In genomic region chr10:96720956-96721688, GRCm38 (mm10) we compare ENCODE assay signal across 10 mouse cellular contexts.
DNase-seq lines count a peak whose midpoint lies in the region; ATAC-seq and TF ChIP-seq lines count a peak whose summit lies in the region.
"Had no signal": no experiment of that assay in that cellular context is flagged by ENCODE, and none has a peak within 500 bp of the region (broad histone marks: within the 10 kb centered on the region; RNA-seq: fewer than 3 reads in every experiment).

No protein-coding gene starts in this region.

- peaks cover 12% of the 10 kb centered on the region for H3K4me1 ChIP-seq in spleen, adult 2 months (ENCODE audit: control insufficient read depth, insufficient read depth, insufficient read length)

- peak; percentile 36 for DNase-seq in embryo, embryonic 10.5 days (ENCODE audit: low spot score)
- DNase-seq in embryo, embryonic 11 days: no peak
- no peak for DNase-seq in spleen, adult 2 months (ENCODE audit: low read depth in 1 of 2, low spot score in 2 of 2)
- no peak for DNase-seq in spleen, adult 18-20 months
- DNase-seq in cerebellum, adult 8-10 months: no peak
- no peak for DNase-seq in natural killer cell, adult 2 months (ENCODE audit: low spot score in 2 of 2)
- DNase-seq in adrenal gland, postnatal 14 days: no peak

- H3K4me3 ChIP-seq in spleen, adult 2 months (ENCODE audit: extremely low read depth, insufficient read depth, insufficient read length): no peak overlapping the region
- H3K4me3 ChIP-seq: myocyte had no signal

- no peaks in the 10 kb centered on the region for H3K36me3 ChIP-seq in spleen, adult 2 months (ENCODE audit: control insufficient read depth, insufficient read depth, low read length)

- no peak for TF ChIP-seq POLR2A in spleen, adult 2 months (IDR thresholded peaks at IDR 0.05; ENCODE audit: low read depth, low read length)

- no peak for TF ChIP-seq CTCF in spleen, adult 2 months (IDR thresholded peaks at IDR 0.05; ENCODE audit: extremely low read depth, insufficient read depth, insufficient read length, insufficient replicate concordance)

- H3K27me3 ChIP-seq in spleen, adult 2 months (ENCODE audit: control insufficient read depth, insufficient read depth, low read length): no peaks in the 10 kb centered on the region

- WGBS in spleen, adult 2 months: 66% methylated on average over 9 of the region's 9 CpGs

- ATAC-seq in megakaryocyte-erythroid progenitor cell, adult 5-6 weeks (replicated peaks; ENCODE audit: low FRiP score, low TSS enrichment, poor library complexity, severe bottlenecking): peak; percentile 46

- H3K27ac ChIP-seq in spleen, adult 2 months (ENCODE audit: insufficient read depth, low read length): peak overlapping the region; percentile 75
- H3K27ac ChIP-seq: hindbrain, embryonic 14.5 days had no signal
